ENCODE assay signal across 11 mouse cellular contexts in genomic region chr9:120961466-120961865, GRCm38 (mm10). TPM values are rescaled to one million over a fixed set of nuclear protein-coding genes. Genes with fewer than 3 reads are reported as not detected.
DNase-seq lines count a peak whose midpoint lies in the region; ATAC-seq and TF ChIP-seq lines count a peak whose summit lies in the region.
"Had no signal": no experiment of that assay in that cellular context is flagged by ENCODE, and none has a peak within 500 bp of the region (broad histone marks: within the 10 kb centered on the region; RNA-seq: fewer than 3 reads in every experiment).

No protein-coding gene starts in this region.

- 0 out of 2 replicates have a peak overlapping the region, but pooled peaks have one; percentile 8 for H3K9ac ChIP-seq in heart, embryonic 14.5 days (ENCODE audit: low read length)
- H3K9ac ChIP-seq in midbrain, embryonic 13.5 days (replicated peaks) = 0 out of 2 replicates have a peak overlapping the region, but pooled peaks have one; percentile 7
- H3K9ac ChIP-seq in midbrain, embryonic 14.5 days (replicated peaks; ENCODE audit: low read length) = no peak overlapping the region
- no peak overlapping the region for H3K9ac ChIP-seq in limb, embryonic 14.5 days (ENCODE audit: low read depth, low read length, severe bottlenecking)
- no peak overlapping the region for H3K9ac ChIP-seq in hindbrain, embryonic 16.5 days (ENCODE audit: low read depth, low read length)

- no peak overlapping the region for H3K27ac ChIP-seq in heart, embryonic 14.5 days (replicated peaks in 1 of 2; ENCODE audit: control insufficient read depth in 1 of 2, insufficient read depth in 1 of 2, low read depth in 2 of 2, low read length in 2 of 2)
- no peak overlapping the region for H3K27ac ChIP-seq in midbrain, embryonic 13.5 days
- no peak overlapping the region for H3K27ac ChIP-seq in midbrain, embryonic 14.5 days (replicated peaks; ENCODE audit: low read depth, low read length)
- H3K27ac ChIP-seq in limb, embryonic 14.5 days (replicated peaks; ENCODE audit: low read depth, low read length) = 0 out of 2 replicates have a peak overlapping the region, but pooled peaks have one; percentile 13
- no peak overlapping the region for H3K27ac ChIP-seq in hindbrain, embryonic 16.5 days (ENCODE audit: low read depth, low read length)

- intact Hi-C loops in heart, postnatal 14 days (cut with DNase I) = no loop called here
- intact Hi-C loops in left cerebral cortex, postnatal 25 days (cut with DNase I) = no loop called here

- peaks cover 98% of the 10 kb centered on the region for H3K36me3 ChIP-seq in heart, embryonic 14.5 days (ENCODE audit: control insufficient read depth, insufficient read depth, low read length)
- H3K36me3 ChIP-seq in midbrain, embryonic 13.5 days = peaks cover 99% of the 10 kb centered on the region
- peaks cover 92% of the 10 kb centered on the region for H3K36me3 ChIP-seq in midbrain, embryonic 14.5 days (ENCODE audit: control insufficient read depth, insufficient read depth, low read length)
- H3K36me3 ChIP-seq in limb, embryonic 14.5 days (ENCODE audit: control insufficient read depth, insufficient read depth, low read length) = peaks cover 98% of the 10 kb centered on the region
- peaks cover 35% of the 10 kb centered on the region for H3K36me3 ChIP-seq in hindbrain, embryonic 16.5 days (ENCODE audit: control insufficient read depth, insufficient read depth, low read length)

- no peaks in the 10 kb centered on the region for H3K9me3 ChIP-seq in heart, embryonic 14.5 days (ENCODE audit: control insufficient read depth, low read length)
- no peaks in the 10 kb centered on the region for H3K9me3 ChIP-seq in midbrain, embryonic 13.5 days
- H3K9me3 ChIP-seq in midbrain, embryonic 14.5 days (ENCODE audit: control insufficient read depth, low read length) = no peaks in the 10 kb centered on the region
- H3K9me3 ChIP-seq in limb, embryonic 14.5 days (ENCODE audit: control insufficient read depth, low read length) = no peaks in the 10 kb centered on the region
- no peaks in the 10 kb centered on the region for H3K9me3 ChIP-seq in hindbrain, embryonic 16.5 days (ENCODE audit: control insufficient read depth, low read length)

- TF ChIP-seq POLR2A in limb, embryonic 14.5 days (IDR thresholded peaks at IDR 0.05; ENCODE audit: borderline replicate concordance, extremely low read depth, insufficient read depth, insufficient read length) = no peak

- peaks cover 16 to 55% of the 10 kb centered on the region in 2 experiments; a peak in 3 of 4 replicates for H3K4me1 ChIP-seq in heart, embryonic 14.5 days (ENCODE audit: control insufficient read depth in 2 of 2, insufficient read depth in 2 of 2, low read length in 2 of 2)
- H3K4me1 ChIP-seq in midbrain, embryonic 13.5 days (replicated peaks) = peaks cover 30% of the 10 kb centered on the region
- H3K4me1 ChIP-seq in midbrain, embryonic 14.5 days (ENCODE audit: control insufficient read depth, insufficient read depth, low read length) = no peaks in the 10 kb centered on the region
- H3K4me1 ChIP-seq in limb, embryonic 14.5 days (ENCODE audit: control insufficient read depth, insufficient read depth, low read length) = 0 out of 2 replicates have a peak, but pooled peaks cover 2% of the 10 kb centered on the region
- H3K4me1 ChIP-seq in hindbrain, embryonic 16.5 days (ENCODE audit: control insufficient read depth, insufficient read depth, low read depth, low read length) = peaks cover 5% of the 10 kb centered on the region

- ATAC-seq in heart, embryonic 14.5 days (ENCODE audit: insufficient number of reproducible peaks, insufficient read depth, low FRiP score, low read depth) = no peak
- ATAC-seq in midbrain, embryonic 13.5 days = no peak
- no peak for ATAC-seq in midbrain, embryonic 14.5 days (ENCODE audit: low FRiP score, low TSS enrichment)
- ATAC-seq in limb, embryonic 14.5 days (ENCODE audit: low FRiP score, low read depth) = no peak
- ATAC-seq in hindbrain, embryonic 16.5 days = no peak

- DNase-seq in heart, postnatal 14 days = no peak
- DNase-seq in midbrain, embryonic 14.5 days = no peak
- DNase-seq in limb, embryonic 14.5 days (ENCODE audit: low spot score) = no peak
- DNase-seq in thymus, postnatal 36 days = peak; percentile 47 to 72
- DNase-seq in left cerebral cortex, postnatal 25 days (ENCODE audit: low spot score in 2 of 2) = no peak
- DNase-seq: cerebellum, postnatal 25 days; gastrocnemius, postnatal 25 days; right cerebral cortex, postnatal 14 days had no signal

- no peak overlapping the region for H3K4me2 ChIP-seq in heart, embryonic 14.5 days (ENCODE audit: low read length)
- no peak overlapping the region for H3K4me2 ChIP-seq in midbrain, embryonic 13.5 days (replicated peaks)
- no peak overlapping the region for H3K4me2 ChIP-seq in midbrain, embryonic 14.5 days (ENCODE audit: low read length)
- H3K4me2 ChIP-seq in limb, embryonic 14.5 days (replicated peaks; ENCODE audit: low read depth, low read length, severe bottlenecking) = no peak overlapping the region
- no peak overlapping the region for H3K4me2 ChIP-seq in hindbrain, embryonic 16.5 days (ENCODE audit: low read length)

- no peak overlapping the region for H3K4me3 ChIP-seq in heart, embryonic 14.5 days (ENCODE audit: control insufficient read depth in 1 of 2, insufficient read depth in 1 of 2, low read depth in 1 of 2, low read length in 2 of 2)
- H3K4me3 ChIP-seq in midbrain, embryonic 13.5 days (replicated peaks) = no peak overlapping the region
- no peak overlapping the region for H3K4me3 ChIP-seq in midbrain, embryonic 14.5 days (replicated peaks; ENCODE audit: low read depth, low read length)
- no peak overlapping the region for H3K4me3 ChIP-seq in limb, embryonic 14.5 days (replicated peaks; ENCODE audit: low read length)
- H3K4me3 ChIP-seq in hindbrain, embryonic 16.5 days (ENCODE audit: low read length) = no peak overlapping the region

- no peaks in the 10 kb centered on the region for H3K27me3 ChIP-seq in heart, embryonic 14.5 days (ENCODE audit: control insufficient read depth, insufficient read depth, low read length)
- no peaks in the 10 kb centered on the region for H3K27me3 ChIP-seq in midbrain, embryonic 13.5 days
- no peaks in the 10 kb centered on the region for H3K27me3 ChIP-seq in midbrain, embryonic 14.5 days (ENCODE audit: control insufficient read depth, insufficient read depth, low read length)
- no peaks in the 10 kb centered on the region for H3K27me3 ChIP-seq in limb, embryonic 14.5 days (ENCODE audit: control insufficient read depth, insufficient read depth, low read length)
- H3K27me3 ChIP-seq in hindbrain, embryonic 16.5 days (replicated peaks; ENCODE audit: control insufficient read depth, insufficient read depth, low read length) = no peaks in the 10 kb centered on the region

- 54% methylated on average over 3 of the region's 3 CpGs for WGBS in heart, embryonic 14.5 days
- WGBS in midbrain, embryonic 13.5 days = 77% methylated on average over 3 of the region's 3 CpGs
- WGBS in midbrain, embryonic 14.5 days = 74% methylated on average over 3 of the region's 3 CpGs
- WGBS in limb, embryonic 14.5 days = 73% methylated on average over 3 of the region's 3 CpGs
- WGBS in hindbrain, embryonic 16.5 days = 69% methylated on average over 3 of the region's 3 CpGs

RNA-seq across cellular contexts. Expression of gene Ctnnb1, which starts 32.5 kb away (rescaled TPM):
- polyA plus RNA-seq in heart, embryonic 14.5 days (2014; fragmentation: Nextera tagmentation; extraction: Ambion mirVana) = 436 and 437 TPM in 2 replicates
- total RNA-seq in heart, postnatal 14 days (2021) = 100 to 1,000 TPM; 541 to 546 TPM
- 616 and 667 TPM in 2 replicates for polyA plus RNA-seq in midbrain, embryonic 13.5 days (2015; fragmentation: Nextera tagmentation; extraction: Ambion mirVana)
- 484 and 702 TPM in 2 replicates for polyA plus RNA-seq in midbrain, embryonic 14.5 days (2014; fragmentation: Nextera tagmentation; extraction: Ambion mirVana)
- polyA plus RNA-seq in limb, embryonic 14.5 days (2012; rRNA removed) = 486 and 502 TPM in 2 replicates
- 783 and 809 TPM in 2 replicates for polyA plus RNA-seq in limb, embryonic 14.5 days (2014; fragmentation: Nextera tagmentation; extraction: Ambion mirVana)
- polyA plus RNA-seq in hindbrain, embryonic 16.5 days (2015; fragmentation: Nextera tagmentation; extraction: Ambion mirVana) = 350 and 375 TPM in 2 replicates
- total RNA-seq in left cerebral cortex, postnatal 25 days (2021) = 100 to 1,000 TPM; 590 to 599 TPM

Comparison
In these comparisons a context has a peak if more than half of its experiments do, and no peak if none do; other contexts are left out.
1. H3K9ac ChIP-seq: peak in heart, embryonic 14.5 days (single experiment) and midbrain, embryonic 13.5 days (single experiment); none in midbrain, embryonic 14.5 days (single experiment), limb, embryonic 14.5 days (single experiment) and hindbrain, embryonic 16.5 days (single experiment).
2. DNase-seq: peak in thymus, postnatal 36 days (2 of 2); none in heart, postnatal 14 days (0 of 2), midbrain, embryonic 14.5 days (single experiment), limb, embryonic 14.5 days (single experiment) and left cerebral cortex, postnatal 25 days (0 of 2).